Mouse (Mus musculus) liver, embryonic 14.5 days (tissue): Measurements from ENCODE around the gene Qtrt1.

Experiments
- CTCF ChIP-seq: IDR thresholded peaks from 2 replicates; pipeline ENCODE4 v1.5.1; 2016; ENCODE audit warnings: antibody characterized with exemption, low read depth, control low read depth
- EP300 ChIP-seq: IDR thresholded peaks from 2 replicates; pipeline ENCODE4 v1.6.1; 2016; ENCODE audit warnings: antibody characterized with exemption, low read depth

DNA sequence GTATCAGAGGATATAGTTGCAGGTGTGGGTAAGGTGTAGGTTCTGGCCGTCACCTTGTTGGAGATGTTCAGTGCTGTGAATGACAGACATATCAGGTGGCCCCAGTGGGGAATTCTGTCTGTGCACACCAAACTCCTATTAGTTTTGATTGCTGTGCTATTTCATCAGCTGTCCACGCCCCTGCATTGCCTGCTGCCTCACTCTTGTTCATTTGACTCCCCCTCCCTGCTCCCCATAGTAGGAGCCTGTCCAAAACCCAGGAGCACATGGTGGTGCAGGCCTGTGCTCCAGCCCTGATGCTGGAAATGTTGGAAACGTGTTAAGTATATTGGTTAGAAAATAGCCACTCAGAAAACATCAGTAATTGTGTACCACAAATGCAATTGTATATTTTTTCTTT is 27.8 kb downstream of the Qtrt1 start:
- no peak for TF ChIP-seq CTCF
- TF ChIP-seq EP300: no peak
